Mouse (Mus musculus) layer of hippocampus, adult 8-10 months (tissue): ENCODE measurements at regions not wholly inside any gene's neighbourhood (a gene's known extent, or its start where the extent isn't known, plus 50 kb on each side); places are given as distances from the start of the nearest gene placed in this dataset.
A peak's percentile ranks its signal among the peaks of the same experiment; 100 is the strongest.
"Not testable (repeated sequence)": the region's sequence is repeated elsewhere in the genome, so short reads cannot be mapped to it uniquely, and the experiment has no call there.

Experiments used
- DNase-seq, 2 experiments: peaks; one replicate each; pipeline ENCODE4 v3.0.0; 2022; ENCODE audit warnings: low spot score in 2 of 2

DNA sequence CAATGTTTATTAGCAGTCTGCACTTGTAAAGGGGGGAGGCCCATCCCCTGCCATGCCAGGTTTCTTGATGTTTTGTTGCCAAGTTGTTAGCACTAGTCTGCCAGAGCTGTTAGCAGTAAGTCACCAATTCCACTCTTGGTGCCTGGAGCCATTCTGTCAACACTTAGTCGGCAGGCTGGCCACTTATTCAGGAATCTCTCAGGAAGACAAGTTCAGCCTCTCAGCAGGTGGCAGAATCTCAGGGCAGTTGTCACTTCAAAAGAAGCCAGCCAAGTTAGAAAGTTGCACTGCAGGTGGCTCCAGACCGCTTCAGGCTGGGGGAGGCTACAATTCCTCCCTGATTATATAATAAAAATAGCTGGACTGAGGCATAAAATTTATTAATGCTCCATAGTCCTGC lies 424.2 kb downstream of the Cdh10 start:
- not testable (repeated sequence) for DNase-seq

GRCm38 (mm10) chr15:19247489-19247888 lies 428.7 kb downstream of the Cdh10 start:
- DNase-seq: no peak

DNA sequence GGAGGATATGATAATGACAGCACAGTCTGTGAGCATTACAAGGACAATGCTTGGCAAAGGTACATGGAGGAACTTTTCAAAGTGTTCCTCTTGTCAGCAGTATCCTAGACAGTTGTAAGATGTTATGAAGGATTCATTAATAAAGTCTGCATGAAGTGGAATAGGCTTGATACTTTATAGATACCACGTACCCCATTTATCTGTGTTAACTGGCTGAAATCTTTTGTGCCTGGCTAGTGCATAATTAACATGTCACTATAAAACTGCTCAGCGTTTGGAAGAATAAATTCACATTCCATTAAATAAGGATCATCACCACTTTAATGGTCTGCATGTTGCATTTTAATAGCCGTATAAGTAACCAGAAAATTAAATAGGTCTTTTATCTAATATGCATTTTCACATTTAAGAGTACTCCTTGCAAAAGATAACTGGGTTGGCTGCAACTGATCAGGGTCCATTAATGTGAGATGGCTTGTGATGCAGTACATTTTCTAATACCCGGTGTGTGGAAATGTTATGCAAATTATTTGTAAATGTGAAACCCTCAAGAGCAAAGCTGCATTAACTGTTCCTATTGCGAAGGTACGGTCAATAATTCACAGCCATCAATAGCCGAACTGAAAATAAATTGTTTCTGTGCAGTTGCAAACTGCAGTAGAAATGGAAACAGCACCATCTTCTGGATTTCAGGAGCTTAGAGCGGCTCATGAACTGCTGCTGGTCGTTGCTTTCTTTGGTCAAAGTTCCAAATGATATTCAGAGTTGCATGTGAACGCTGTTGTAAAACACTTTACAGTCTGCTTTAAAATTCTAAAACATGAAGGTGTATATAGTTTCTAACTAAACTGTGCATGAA lies 457.4 kb downstream of the Cdh10 start:
- DNase-seq: peak in 1 of 2 experiments; percentile 23

DNA sequence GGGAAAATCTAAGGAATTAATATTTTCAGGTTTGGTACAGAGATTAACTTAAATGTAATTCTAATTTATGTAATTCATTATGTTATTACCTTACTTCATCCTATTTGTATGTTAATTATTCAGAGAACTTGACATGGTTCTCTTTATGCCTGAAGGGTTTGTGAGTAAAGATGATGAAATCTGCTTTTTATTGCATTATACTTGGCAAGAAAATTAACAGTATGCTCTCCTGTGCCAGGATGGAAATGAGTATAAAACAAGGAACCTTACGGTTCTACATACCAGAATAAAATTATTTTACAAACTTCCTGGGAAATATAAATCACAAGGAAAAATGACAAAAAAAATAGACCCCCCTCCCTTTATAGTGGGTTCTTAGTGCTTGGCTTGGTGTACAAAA lies 497.6 kb downstream of the Cdh10 start:
- DNase-seq: no peak

- no peak for DNase-seq
Measured at GRCm38 (mm10) chr15:19356322-19356721, 537.6 kb downstream of the Cdh10 start.

DNA sequence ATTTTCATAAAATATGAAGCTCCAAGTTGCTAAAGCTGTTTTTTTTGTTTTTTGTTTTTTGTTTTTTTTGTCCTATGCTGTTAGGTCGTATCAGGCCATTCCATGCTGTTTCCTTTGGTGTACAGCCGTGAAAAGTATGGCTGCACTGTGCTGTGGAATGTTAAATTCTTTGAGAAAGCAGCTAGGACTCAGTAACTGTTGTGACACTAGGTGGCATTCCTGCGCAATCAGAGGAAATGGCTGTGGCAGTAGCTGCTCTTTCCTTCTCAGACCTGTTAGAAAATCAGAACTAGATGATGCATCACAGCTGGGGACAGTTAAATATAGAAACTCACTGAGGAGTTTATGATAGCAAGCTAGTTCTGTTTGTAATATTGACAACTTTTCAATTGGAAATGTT lies 541.9 kb downstream of the Cdh10 start:
- peak; percentile 18 to 31 for DNase-seq

DNA sequence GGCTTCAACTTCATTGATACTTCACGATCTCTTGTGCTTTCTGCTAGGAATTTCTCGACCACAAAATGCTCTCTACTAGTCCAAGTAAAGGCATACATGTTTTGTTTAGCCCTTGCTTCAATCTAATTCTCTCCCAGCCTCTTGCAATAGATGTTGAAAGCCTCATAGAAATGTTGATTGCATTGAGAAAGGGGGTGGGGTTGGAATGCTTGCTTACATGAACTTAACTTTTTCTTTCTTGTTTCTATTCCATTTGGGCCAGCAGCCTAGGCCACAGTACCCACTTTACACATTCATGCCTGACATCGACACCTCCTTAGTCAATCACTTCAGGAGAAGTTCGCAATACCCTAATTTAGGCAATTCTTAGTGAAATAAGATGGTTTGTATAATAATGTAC lies 571.2 kb downstream of the Cdh10 start:
- no peak for DNase-seq

DNA sequence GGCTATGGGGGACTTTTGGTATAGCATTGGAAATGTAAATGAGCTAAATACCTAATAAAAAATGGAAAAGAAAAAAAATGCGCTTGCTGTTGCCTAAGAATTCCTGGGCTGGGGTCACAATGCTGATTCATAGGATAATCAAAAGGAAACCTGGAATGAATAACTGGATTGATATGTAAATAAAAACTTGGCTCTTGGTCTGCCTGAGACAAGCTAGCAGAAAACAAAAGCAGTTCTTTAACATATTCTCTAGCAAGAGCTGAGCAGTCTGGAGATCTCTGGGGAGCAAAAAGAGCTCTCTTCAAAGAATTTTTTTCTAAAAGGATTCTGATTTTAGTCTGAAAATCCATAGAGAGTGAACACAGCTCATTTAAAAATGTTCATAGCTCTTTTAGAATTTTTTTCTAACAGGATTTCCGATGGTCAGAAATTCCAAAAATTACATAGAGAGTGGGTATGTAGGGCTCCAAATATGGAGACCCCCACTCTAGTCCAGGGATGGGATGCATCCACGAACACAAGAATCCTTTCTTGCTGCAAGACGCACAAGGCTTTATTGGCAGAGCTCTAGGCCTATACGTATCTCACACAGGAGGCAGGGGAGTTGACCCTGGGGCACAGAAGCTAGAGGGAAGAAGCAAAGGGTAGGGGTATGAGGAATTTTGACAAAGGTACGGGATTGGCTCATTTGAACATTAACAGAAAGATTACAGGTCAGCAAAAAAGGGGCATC lies 572.7 kb downstream of the Cdh10 start:
- DNase-seq: no peak

DNA sequence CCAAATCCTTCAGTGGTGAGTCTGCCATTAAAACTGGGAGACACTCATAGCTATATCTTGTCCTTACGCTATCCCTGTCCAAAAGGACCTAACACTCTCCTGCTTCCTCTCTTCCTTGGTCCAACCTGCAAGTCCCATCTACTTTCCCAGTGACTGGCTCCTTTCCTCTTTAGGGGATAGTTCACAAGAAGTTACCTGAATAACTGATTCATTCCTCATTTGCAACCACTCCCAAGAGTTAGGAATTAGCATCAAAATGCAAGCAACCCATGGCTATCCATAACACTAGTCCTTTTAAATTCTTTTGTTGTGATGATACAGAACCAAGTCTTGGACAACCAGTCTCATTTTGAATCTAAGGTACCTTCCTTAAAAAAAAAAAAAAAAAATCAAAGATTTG lies 576.9 kb downstream of the Cdh10 start:
- no peak for DNase-seq
